Mouse (Mus musculus) liver, postnatal 0 days (tissue): ENCODE measurements around the gene Gk. TPM values are rescaled to one million over a fixed set of nuclear protein-coding genes. Genes with fewer than 3 reads are reported as not detected.

Experiments used
- ATAC-seq: fragments of 200-750 bp; cut with Nextera tagmentation; 2 replicates; pipeline ENCODE4 v1.8.0; 2017; ENCODE audit warnings: mild to moderate bottlenecking, moderate library complexity
- DNase-seq: peaks from one replicate; pipeline ENCODE4 v3.0.0-alpha.2; 2016
- H3K27ac ChIP-seq: fragments of 300-500 bp; sonication (generic); 2 replicates; pipeline ENCODE4 v1.5.1; 2014; ENCODE audit warnings: antibody characterized with exemption, moderate library complexity, mild to moderate bottlenecking, low read depth
- H3K27me3 ChIP-seq: fragments of 300-500 bp; sonication (generic); 2 replicates; pipeline ENCODE4 v1.6.1; 2014; ENCODE audit warnings: low read length, control low read depth, mixed read lengths; ENCODE audit not compliant: insufficient read depth
- H3K36me3 ChIP-seq: fragments of 300-500 bp; sonication (generic); replicated peaks from 2 replicates; pipeline ENCODE4 v1.6.1; 2014; ENCODE audit warnings: mild to moderate bottlenecking, control low read depth, low read length, moderate library complexity, mixed read lengths; ENCODE audit not compliant: insufficient read depth
- H3K4me1 ChIP-seq: fragments of 300-500 bp; sonication (generic); 2 replicates; pipeline ENCODE4 v1.6.1; 2014; ENCODE audit warnings: antibody characterized with exemption, mild to moderate bottlenecking, control low read depth; ENCODE audit not compliant: insufficient read depth
- H3K4me2 ChIP-seq: fragments of 300-500 bp; sonication (generic); 2 replicates; pipeline ENCODE4 v1.6.1; 2014; ENCODE audit warnings: low read depth, mild to moderate bottlenecking, low read length, moderate library complexity, mixed read lengths
- H3K4me3 ChIP-seq: fragments of 300-500 bp; sonication (generic); 2 replicates; pipeline ENCODE4 v1.5.1; 2014; ENCODE audit warnings: low read depth, low read length
- H3K9ac ChIP-seq: fragments of 300-500 bp; sonication (generic); replicated peaks from 2 replicates; pipeline ENCODE4 v1.6.1; 2014; ENCODE audit warnings: mild to moderate bottlenecking, moderate library complexity
- H3K9me3 ChIP-seq: fragments of 300-500 bp; sonication (generic); 2 replicates; pipeline ENCODE4 v1.6.1; 2016; ENCODE audit warnings: mild to moderate bottlenecking, control low read depth, low read length, mixed read lengths
- CTCF ChIP-seq: sonication (generic); IDR thresholded peaks from 2 replicates; pipeline ENCODE4 v1.5.1; 2016; ENCODE audit warnings: antibody characterized with exemption, low read depth
- EP300 ChIP-seq: IDR thresholded peaks from 2 replicates; pipeline ENCODE4 v1.6.1; 2016; ENCODE audit warnings: antibody characterized with exemption, low read depth, mild to moderate bottlenecking
- WGBS: fragments of 180-500 bp; shearing (Covaris S2); extraction: QIAGEN DNeasy Blood & Tissue Kit; methylation state at CpG from one replicate; pipeline ENCODE4 v1.1.7; 2014; ENCODE audit not compliant: insufficient replicate concordance; 5-methylcytosine and 5-hydroxymethylcytosine counted together
- polyA plus RNA-seq: library from polyadenylated mRNA; unstranded; fragments of >200 nt; fragmentation: Nextera tagmentation; extraction: Ambion mirVana; gene quantifications from 2 replicates; pipeline ENCODE4 v1.2.1, GENCODE M21; 2015

Gene Gk
- polyA plus RNA-seq, 1 experiment from 2014 or later: 56.9 TPM

DNA sequence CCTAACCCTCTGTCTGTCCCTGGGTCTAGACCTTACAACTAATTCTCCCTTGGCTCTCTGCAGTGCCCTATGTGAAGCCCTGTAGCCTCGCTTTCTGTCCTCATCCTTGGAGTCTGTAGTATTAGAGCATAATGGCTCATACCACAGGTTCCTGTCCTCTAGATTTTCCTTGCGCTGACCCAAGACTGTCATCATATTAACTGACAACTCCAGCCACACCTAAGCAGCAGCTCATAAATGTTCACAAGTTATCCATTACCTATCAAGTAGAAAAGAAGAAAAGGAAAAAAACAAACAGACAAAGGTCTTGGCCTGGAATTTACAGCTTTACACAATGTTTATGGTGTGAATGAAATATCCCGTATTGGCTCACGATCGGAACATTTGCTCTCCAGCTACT is 43.4 kb downstream of the Gk start:
- no peak overlapping the region for H3K4me3 ChIP-seq
- H3K4me2 ChIP-seq: no peak overlapping the region
- no peak for DNase-seq
- no peaks in the 10 kb centered on the region for H3K4me1 ChIP-seq
- H3K9ac ChIP-seq: no peak overlapping the region
- peaks cover 4% of the 10 kb centered on the region; the same call in 1 of the 2 replicates for H3K36me3 ChIP-seq
- H3K9me3 ChIP-seq: no peaks in the 10 kb centered on the region
- no peak for ATAC-seq
- H3K27ac ChIP-seq: no peak overlapping the region
- 79% methylated on average over 5 of the region's 5 CpGs for WGBS
- H3K27me3 ChIP-seq: no peaks in the 10 kb centered on the region
- no peak for TF ChIP-seq CTCF
- no peak for TF ChIP-seq EP300

DNA sequence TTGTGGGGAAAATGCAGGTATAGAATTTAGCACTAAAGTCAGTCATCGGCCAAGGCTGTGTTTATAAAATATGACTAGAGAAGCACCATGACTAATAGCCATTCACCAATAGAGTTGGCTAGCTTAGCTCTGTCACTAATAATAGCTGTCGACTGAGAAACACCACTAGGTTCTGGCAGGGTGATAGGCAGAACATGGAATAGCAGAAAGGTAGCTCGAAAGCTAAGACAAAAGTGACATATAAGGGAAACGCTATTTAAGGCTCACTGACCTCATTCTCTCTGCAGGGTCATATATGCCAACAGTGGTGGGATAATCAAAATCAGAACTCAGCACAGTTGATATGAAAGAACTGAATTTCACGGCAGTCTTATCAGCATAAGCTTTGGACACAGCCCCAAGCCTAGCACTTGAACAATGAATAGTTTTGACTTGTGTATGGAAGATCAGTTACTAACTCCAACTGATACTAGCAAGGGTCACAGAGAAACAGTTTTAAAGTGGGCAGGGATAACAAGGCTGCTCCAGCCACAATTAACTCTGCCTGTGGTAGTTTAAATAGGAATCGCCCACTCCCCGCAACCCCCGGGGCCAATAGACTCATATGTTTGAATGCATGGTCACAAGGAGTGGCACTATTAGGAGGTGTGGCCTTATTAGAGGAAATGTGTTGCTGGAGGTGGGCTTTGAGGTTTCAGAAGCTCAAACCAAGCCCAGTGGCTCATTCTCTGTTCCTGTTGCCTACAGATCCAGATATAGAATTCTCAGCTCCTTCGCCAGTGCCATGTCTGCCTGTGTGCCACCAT is 45.3 kb downstream of the Gk start:
- TF ChIP-seq EP300 (no peak), CTCF (no peak)

DNA sequence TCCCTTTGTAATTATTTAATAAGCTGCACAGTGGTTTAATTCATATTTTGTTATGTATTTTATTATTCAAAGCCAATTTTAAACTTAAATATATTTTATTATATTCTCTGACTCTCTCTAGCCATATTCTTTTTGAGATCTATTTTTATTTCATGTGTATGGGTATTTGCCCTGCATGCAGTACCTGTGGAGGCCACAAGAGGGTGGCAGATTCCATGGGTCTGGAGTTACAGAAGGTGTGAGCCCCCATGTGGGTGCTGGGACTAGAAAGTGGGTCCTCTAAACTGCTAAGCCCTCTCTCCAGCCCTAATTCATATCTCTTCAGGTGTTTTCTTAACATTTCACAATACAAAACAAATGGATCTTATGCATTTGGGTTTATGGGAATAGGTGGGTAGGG is 55.4 kb downstream of the Gk start:
- Histone ChIP-seq H3K4me1 (no peaks in the 10 kb centered on the region), H3K4me3 (no peak overlapping the region), H3K4me2 (no peak overlapping the region), H3K9me3 (no peaks in the 10 kb centered on the region), H3K27me3 (no peaks in the 10 kb centered on the region), H3K36me3 (no peaks in the 10 kb centered on the region; the same call in 1 of the 2 replicates), H3K9ac (no peak overlapping the region), H3K27ac (no peak overlapping the region)
- DNase-seq: peak; percentile 21
- no peak for ATAC-seq
- TF ChIP-seq EP300 (no peak), CTCF (peak; percentile 71)

More for the DNA sequence above, 45.3 kb downstream of the Gk start:
- no peak for DNase-seq
- Histone ChIP-seq H3K4me2 (no peak overlapping the region), H3K36me3 (peaks cover 4% of the 10 kb centered on the region; the same call in 1 of the 2 replicates), H3K4me3 (no peak overlapping the region), H3K9ac (no peak overlapping the region), H3K4me1 (no peaks in the 10 kb centered on the region), H3K27me3 (no peaks in the 10 kb centered on the region), H3K9me3 (no peaks in the 10 kb centered on the region), H3K27ac (no peak overlapping the region)
- WGBS: 77% methylated on average over 9 of the region's 9 CpGs
- no peak for ATAC-seq

DNA sequence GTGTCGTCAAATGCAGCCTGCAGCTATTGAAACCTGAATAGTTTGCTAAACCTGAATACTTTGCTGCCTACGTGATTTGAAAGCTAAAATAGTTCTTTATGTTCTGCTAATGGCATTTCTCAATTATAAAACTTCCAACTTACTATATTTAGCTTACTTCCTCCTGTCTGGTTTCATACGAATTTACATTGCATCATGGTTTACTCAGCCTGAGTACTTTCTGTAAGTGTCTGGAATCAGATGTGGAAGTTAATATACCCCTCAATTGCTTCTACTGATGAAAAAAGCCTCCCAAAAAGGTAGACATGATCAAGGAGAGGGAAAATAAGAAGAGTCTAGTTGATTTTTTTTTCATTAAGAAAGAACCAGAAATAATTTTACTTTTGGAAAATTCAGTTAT is 66.2 kb downstream of the Gk start:
- Histone ChIP-seq H3K36me3 (no peaks in the 10 kb centered on the region), H3K27me3 (no peaks in the 10 kb centered on the region), H3K4me3 (no peak overlapping the region), H3K9ac (no peak overlapping the region), H3K4me2 (no peak overlapping the region), H3K27ac (no peak overlapping the region), H3K4me1 (no peaks in the 10 kb centered on the region), H3K9me3 (no peaks in the 10 kb centered on the region)
- 58% methylated on average over 3 of the region's 3 CpGs for WGBS
- DNase-seq: no peak
- ATAC-seq: no peak
- no peak for TF ChIP-seq CTCF
- no peak for TF ChIP-seq EP300

DNA sequence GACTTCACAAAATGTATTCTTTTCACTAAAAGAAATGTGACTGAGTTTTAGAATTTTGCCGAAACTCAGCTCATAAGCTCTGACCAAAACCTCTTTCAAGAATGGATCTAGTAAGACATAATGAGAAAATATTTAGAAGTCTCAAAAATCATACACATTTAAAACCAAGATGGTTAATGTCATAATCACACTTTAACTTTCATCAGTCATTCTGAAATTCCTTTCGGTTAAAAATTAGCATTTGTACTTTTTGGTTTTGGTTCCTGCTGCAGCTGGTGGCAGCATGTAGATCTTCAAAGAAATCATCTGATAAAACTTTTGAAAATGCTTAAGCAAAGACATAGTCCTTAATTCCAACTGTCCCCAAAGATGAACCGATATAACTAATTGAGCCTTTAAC is 70.9 kb downstream of the Gk start:
- Histone ChIP-seq H3K9ac (no peak overlapping the region), H3K27me3 (no peaks in the 10 kb centered on the region), H3K4me1 (no peaks in the 10 kb centered on the region), H3K4me3 (no peak overlapping the region), H3K27ac (no peak overlapping the region), H3K4me2 (no peak overlapping the region), H3K36me3 (no peaks in the 10 kb centered on the region), H3K9me3 (no peaks in the 10 kb centered on the region)
- WGBS: 86% methylated on average over 3 of the region's 3 CpGs
- no peak for DNase-seq
- TF ChIP-seq EP300 (no peak), CTCF (no peak)
- ATAC-seq: no peak

DNA sequence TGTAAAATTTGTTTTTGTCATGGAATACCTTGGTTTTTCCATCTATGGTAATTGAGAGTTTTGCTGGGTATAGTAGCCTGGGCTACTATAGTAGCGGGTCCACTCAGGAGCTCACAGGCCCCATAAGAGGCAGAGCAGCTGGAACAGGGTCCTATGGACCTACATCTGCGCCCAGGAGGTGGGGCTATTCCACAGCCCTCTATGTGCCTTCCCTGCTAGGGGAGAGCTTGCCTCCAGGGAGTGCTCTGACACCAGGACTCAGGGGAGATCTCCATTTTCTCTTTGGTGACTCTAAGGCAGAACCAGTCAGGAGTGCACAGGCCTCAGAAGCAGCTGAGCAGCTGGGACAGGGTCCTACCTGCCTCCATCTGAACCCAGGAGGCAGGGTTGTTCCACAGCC is 92.9 kb downstream of the Gk start:
- H3K4me1 ChIP-seq: no peaks in the 10 kb centered on the region
- no peak for DNase-seq
- no peak overlapping the region for H3K4me3 ChIP-seq
- no peak overlapping the region for H3K9ac ChIP-seq
- no peaks in the 10 kb centered on the region for H3K27me3 ChIP-seq
- no peak overlapping the region for H3K4me2 ChIP-seq
- no peaks in the 10 kb centered on the region for H3K36me3 ChIP-seq
- H3K27ac ChIP-seq: no peak overlapping the region
- H3K9me3 ChIP-seq: no peaks in the 10 kb centered on the region
- peak; percentile 27; the same call in 1 of the 2 replicates for TF ChIP-seq CTCF
- TF ChIP-seq EP300: no peak
- WGBS: 60% methylated on average over 2 of the region's 2 CpGs
- no peak for ATAC-seq
